Mouse (Mus musculus): Measurements from ENCODE around the gene Galnt16. TPM values are rescaled to one million over a fixed set of nuclear protein-coding genes. Genes with fewer than 3 reads are reported as not detected.

Gene Galnt16
- total RNA-seq, 2 experiments from 2014 or later = not detected

- ATAC-seq (replicated peaks; ENCODE audit: poor library complexity) = no peak
Measured at GRCm38 (mm10) chr12:80654659-80655025, 136.6 kb downstream of the Galnt16 start.

GRCm38 (mm10) chr12:80658661-80659060, 140.6 kb downstream of the Galnt16 start:
- ATAC-seq (replicated peaks; ENCODE audit: poor library complexity) = peak; percentile 66

DNA sequence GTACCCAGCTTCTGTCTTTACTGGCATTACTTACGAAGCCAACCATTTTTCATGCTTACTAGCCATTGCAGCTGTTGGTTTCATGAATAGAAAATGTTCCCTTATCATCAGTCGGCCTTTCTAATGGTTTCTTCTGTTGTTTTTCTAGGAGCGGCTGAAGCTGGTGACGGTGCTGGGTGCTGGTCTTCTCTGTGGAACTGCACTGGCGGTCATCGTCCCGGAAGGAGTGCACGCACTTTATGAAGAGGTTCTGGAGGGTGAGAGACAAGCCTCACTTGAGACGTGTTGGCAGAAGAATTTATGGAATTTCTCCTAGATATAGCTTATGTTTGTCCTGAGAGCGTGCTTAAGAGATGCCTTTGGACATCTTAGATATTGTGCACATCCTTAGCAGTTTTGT, 144.2 kb downstream of the Galnt16 start:
- ATAC-seq (replicated peaks; ENCODE audit: poor library complexity) = no peak

DNA sequence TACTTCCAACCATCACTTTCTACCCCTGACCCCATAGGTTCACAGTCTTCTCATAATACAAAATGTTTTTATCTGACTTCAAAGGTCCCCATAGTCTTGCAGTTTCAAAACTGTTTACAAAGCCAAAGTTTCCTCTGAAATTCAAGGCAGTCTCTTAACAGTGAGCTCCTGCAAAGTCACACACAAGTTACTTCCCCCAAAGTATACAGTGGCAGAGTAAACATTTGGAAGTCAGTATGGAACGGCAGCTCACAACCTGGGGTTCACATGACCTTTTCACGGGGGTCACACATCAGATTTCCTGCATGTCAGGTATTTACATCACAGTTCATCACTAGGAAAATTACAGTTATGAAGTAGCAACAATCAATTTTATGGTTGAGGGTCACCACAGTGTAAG, 145.9 kb downstream of the Galnt16 start:
- ATAC-seq (replicated peaks; ENCODE audit: poor library complexity) = no peak

DNA sequence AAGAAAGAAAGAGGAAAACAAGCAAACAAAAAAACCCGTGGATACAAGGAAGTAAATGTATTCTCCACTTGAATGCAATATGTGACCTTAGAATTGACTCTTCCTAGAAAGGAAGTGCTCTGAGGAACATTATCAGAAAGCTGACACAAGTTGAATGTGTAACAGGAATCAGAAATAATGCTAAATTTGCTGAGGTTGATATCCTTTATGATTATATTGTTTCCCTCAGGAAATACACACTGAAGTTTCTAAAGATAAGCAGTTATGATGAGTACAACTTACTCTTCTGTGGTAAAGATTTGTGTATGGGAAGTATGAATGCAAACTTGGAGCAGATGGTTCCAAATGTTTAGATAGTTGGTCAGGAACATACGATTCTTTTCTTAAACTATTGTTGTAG, 150.3 kb downstream of the Galnt16 start:
- no peak for ATAC-seq (replicated peaks; ENCODE audit: poor library complexity)

DNA sequence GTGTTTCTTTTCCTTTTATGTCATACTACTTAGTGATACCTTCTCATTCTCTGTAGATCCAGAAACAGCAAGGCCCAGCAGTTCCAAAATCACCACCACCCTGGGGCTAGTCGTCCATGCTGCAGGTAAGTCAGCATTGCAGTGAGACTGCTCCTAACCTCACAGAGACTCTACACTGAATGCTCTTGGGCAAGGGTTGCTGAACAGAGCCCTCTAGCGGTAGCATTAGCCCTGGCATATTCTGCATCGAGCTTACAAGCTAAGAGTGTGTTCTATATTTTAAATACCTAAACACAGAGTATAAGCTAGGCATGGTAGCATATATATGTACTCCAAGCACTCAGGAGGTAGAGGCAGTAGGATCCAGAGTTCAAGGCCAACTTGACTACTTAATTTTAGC, 155.1 kb downstream of the Galnt16 start:
- ATAC-seq (replicated peaks; ENCODE audit: poor library complexity) = peak; percentile 80

Other genes with a start within 250 kb of the Galnt16 start
- gene Dcaf5, start 81.7 kb upstream of the Galnt16 start, total RNA-seq (2015) = 8.1 and 9.6 TPM in 2 replicates
- gene Dcaf5, start 81.7 kb upstream of the Galnt16 start, total RNA-seq (2017) = 13.5 and 15.0 TPM in 2 replicates
- 11.3 and 13.8 TPM in 2 replicates for gene Exd2, start 55.2 kb upstream of the Galnt16 start, total RNA-seq (2015)
- 9.3 and 18.8 TPM in 2 replicates for gene Exd2, start 55.2 kb upstream of the Galnt16 start, total RNA-seq (2017)
- 26.4 and 26.5 TPM in 2 replicates for gene Slc39a9, start 125.6 kb downstream of the Galnt16 start, total RNA-seq (2015)
- 11.5 and 14.6 TPM in 2 replicates for gene Slc39a9, start 125.6 kb downstream of the Galnt16 start, total RNA-seq (2017)
- 117 TPM in 2 replicates for gene Erh, start 126.1 kb downstream of the Galnt16 start, total RNA-seq (2015)
- gene Erh, start 126.1 kb downstream of the Galnt16 start, total RNA-seq (2017) = 96.3 and 127 TPM in 2 replicates
- gene Plekhd1, start 174.3 kb downstream of the Galnt16 start, total RNA-seq (2015) = not detected in 2 replicates
- not detected in 2 replicates for gene Plekhd1, start 174.3 kb downstream of the Galnt16 start, total RNA-seq (2017)
- not detected in 2 replicates for gene Ccdc177, start 242.4 kb downstream of the Galnt16 start, total RNA-seq (2015)
- gene Ccdc177, start 242.4 kb downstream of the Galnt16 start, total RNA-seq (2017) = 0.12 TPM in 1 of 2 replicates, not detected in the other

Measured in megakaryocyte progenitor cell, adult 5-6 weeks (primary cell).